Mouse (Mus musculus) WW6 (cell line): ENCODE data around the gene Ptpn1.

Source experiments
- DNase-seq: peaks from one replicate; pipeline ENCODE4 v3.0.0-alpha.2; 2013; ENCODE audit warnings: low read depth, low spot score

Gene Ptpn1

DNA sequence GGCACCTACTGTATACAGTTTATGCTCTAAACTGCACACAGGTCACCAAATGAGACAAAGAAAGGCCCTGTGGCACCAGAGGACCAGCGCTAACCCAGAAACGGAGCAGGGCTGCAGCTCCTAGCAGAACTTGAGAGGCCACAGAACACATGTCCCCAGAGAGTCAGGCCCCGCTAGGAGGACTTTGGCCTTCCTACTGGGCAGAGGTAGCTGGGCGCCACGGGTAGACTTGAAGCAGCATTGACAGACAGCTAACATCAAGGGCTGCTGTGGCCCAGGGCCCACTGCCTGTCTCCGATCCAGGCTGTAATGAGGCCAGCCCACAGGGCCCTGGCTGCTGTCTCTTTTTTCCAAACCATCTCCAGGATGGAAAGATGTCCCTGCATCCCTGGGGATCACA, 74.6 kb downstream of the Ptpn1 start:
- DNase-seq = no peak

DNA sequence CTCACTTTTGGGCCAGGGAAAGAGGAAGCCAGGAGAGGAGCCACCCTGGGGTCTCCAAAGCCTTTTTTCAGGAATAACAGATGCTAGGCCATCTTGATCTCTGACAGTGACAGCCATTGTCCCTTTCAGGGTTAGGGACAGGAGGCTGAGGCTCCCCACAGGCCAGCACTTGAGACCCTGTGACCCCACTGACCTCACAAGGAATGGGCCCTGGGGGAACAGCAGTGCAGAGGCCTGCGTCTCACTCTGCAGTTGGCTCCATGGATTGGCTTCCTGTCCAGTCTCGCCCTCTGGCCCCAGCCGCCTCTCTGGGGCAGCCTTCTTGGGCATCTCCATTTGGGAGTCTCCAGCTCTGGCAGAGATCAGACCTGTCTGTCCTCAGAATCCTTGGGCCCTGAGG, 76.3 kb downstream of the Ptpn1 start:
- no peak for DNase-seq

DNA sequence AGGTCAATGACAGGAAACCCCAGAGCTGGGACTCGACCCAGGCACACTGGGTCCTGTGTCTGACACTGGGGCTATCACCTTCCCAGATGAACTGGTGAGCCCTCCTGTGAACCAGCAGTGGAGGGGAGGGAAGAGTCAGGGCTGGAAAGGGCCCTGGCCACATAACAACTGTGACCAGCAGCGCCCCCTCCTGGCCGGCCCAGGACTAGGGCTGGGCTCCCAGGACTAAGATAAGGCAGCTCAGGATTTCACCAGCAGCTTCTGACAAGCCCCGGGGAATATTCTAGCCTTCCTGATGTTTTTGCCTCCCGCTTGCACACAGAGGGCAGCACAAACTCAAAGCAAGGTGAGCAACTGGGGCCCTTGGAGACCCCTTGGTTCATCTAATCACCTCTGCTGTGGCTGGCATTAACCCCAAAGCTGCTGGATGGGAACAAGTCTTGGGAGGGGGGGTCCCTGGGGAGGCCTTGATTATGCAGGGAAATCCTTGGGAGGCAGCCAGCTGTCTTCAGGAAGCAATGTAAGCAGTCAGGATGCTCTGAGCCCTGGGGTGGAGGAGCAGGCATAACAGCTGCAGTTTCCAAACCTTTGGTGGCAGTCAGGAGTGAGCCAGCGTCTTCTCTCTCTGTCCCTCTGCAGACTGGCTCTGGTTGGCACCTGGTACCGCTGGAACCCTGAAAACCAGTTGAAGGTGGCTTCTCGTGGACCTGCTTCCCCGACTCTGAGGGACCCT, 78.2 kb downstream of the Ptpn1 start, which contains the start of gene Ripor3:
Ripor3 (minus strand) TSS at position 683 of the 733 bp plus-strand sequence.
- peak; percentile 54 for DNase-seq

DNA sequence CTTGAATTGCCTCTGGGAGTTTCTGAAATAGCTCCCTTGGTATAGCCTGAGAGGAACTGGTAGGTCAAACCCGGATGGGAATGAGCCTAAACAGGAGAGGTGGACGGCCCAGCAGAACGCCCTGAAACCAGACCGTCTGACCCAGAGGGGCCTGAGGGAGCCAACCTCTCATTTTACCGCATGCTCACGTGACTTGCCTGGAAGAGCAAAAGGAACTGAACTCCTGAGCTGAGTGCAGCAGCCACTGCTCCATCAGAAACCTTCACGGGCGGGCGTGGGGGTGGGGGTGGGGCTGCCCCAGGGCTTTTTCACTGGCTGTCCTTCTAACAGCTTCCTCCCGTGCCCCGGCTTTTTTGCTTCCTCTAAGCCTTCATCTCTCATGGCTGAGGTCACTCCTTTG, 79.0 kb downstream of the Ptpn1 start:
- DNase-seq = no peak

DNA sequence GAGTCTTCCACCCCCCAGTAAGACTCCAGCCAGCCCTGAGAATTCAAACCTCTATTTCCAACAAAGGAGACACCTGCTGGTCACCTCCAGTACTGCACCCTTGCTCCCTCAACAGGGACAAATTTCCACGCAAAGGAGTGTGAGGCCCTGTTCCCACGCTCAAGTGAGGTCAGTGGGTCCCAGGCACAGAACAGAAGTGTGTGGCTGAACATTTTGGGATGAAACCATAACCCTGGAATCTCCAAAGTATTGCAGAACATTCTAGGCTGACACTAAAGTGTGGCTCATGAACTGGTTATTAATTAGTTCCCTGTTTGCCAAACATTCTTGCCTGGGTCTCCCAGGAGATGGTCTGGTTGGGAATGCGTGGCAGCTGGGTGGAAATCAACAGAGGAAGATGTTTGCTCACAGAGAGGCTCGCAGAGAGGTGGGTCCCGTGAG, 85.1 kb downstream of the Ptpn1 start:
- DNase-seq = no peak

DNA sequence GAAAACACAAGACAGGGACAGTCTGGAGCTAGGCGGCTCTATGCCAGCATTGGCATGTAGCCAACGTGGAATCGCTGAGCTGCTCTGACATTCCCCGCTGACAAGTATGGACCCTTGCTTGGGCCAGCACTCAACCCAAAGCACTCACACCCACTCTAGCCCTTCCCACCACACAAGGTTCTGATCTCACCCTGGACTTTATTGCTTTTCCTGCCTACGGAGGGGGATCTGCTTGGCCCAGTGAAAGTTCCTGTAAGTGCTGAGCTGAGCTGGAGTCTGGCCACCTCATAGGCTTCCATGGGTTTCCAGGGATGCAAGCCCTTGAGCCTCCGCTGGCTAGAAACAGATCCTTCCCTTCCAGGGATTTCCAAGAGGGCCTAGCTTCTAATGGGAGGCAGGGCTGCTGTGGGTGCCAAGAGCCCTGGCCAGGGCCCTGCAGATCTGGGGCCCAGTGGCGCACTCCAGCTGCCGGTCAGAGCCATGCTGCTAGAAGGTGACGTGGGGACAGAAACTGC, 87.4 kb downstream of the Ptpn1 start:
- no peak for DNase-seq

DNA sequence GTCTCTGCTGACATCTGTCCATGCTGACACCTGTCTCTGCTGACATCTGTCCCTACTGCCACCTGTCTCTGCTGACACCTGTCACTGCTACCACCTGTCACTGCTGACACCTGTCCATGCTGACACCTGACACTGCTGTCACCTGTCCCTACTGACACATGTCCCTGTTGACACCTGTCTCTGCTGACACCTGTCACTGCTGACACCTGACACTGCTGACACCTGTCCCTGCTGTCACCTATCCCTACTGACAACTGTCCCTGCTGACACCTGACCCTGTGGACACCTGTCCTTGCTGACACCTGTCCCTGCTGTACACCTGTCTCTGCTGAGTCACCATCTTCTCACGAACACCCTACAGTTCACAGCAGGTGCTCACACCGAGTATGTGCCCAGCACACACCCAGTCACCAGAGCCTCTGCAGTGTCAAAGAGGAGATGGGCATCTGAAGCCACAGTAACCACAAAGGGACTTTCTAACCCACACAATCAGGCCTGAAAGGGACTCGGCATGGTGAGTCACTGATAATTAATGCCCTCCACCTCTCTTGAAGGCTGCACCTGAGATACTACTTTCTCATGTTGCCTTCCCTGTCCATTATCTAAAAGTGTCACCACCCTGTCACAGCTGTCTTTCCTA, 92.0 kb downstream of the Ptpn1 start:
- no peak for DNase-seq

DNA sequence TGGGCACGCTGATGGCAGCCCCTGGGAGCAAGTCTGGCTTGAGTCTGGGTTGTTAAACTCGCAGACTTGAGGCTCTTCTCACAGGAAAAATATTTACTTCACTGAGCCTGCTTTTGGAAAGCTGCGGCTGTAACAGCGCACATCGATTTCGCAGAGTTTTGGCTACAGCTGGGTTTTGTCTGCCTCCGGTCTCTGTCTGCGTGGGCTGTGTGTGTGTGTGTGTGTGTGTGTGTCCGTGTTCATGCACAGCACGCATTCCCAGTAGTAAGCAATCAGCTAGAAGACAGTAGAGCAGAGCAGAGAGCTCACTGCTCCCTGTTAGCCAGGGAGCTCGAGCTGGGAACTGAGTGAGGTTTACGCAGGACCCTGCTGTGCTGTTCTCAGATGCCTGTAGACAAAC, 93.3 kb downstream of the Ptpn1 start:
- DNase-seq = no peak

DNA sequence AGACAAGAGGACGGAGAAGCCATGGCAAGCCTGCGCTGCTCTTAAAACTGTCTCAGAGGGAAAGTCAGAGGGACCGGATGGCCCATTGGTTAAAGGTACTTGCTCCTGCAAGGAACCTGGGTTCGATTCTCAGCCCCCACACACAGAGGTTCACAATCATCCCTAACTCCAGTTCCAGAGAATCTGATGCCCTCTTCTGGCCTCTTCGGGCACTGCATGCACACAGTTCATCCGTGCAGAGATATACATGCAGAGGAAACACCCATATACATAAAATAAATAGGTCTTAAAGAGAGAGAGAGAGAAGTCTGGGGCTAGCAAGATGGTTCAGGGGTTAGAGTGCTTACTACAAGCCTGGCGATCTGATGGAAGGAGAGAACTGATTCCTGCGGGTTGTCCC, 94.0 kb downstream of the Ptpn1 start:
- DNase-seq = no peak

DNA sequence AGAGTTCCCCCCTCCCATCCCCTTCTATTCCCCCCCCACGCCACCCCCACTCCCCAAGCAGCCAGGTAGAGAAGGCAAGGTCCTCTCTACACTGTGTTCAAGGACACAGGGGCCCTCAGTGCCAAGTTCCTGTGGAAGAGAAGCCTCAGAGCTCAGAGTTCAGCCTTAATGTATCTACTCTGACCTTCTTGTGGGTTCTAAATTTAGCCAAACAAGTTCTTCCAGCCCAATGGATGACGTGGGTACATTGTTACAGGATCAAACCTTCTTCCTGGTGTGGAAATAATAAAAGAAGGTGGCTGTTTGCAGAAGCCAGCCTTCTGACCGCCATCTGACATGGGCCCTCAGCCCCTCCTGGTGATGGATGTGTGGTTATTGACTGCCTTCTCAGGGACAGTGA, 94.6 kb downstream of the Ptpn1 start:
- no peak for DNase-seq

DNA sequence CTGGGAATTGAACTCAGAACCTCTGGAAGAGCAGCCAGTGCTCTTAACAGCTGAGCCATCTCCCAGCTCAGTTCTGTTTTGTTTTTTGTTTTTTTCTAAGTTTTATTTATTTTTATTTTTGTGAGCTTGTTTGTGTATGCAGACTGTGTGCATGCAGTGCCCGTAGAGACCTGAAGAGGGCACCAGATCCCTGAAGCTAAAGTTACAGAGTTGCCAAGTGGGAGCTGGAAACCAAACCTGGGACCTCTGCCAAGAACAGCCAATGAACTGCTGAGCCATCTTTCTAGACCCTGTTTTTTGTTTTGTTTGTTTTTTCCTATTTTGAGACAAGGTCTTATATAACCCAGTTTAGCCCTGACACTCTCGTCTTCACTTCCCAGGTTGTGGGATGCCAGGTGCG, 96.5 kb downstream of the Ptpn1 start:
- no peak for DNase-seq
